Mouse (Mus musculus) heart, postnatal 14 days (tissue): ENCODE data around the gene Med13l. TPM values are rescaled to one million over a fixed set of nuclear protein-coding genes. Genes with fewer than 3 reads are reported as not detected.

Experiments used
- DNase-seq, 2 experiments: peaks; one replicate each; pipeline ENCODE4 v3.0.0; 2021 to 2022
- intact Hi-C: fragments of 180-260 bp; cut with DNase I; formaldehyde crosslinking; loops from one replicate; pipeline ENCODE4 v1.15.1; 2025
- total RNA-seq, 2 experiments: library from RNA; stranded (reverse); gene quantifications; 2 replicates each; pipeline ENCODE4 v1.2.3; 2021

Gene Med13l
- total RNA-seq, 2 experiments from 2014 or later, result 33.0 to 34.8 TPM

DNA sequence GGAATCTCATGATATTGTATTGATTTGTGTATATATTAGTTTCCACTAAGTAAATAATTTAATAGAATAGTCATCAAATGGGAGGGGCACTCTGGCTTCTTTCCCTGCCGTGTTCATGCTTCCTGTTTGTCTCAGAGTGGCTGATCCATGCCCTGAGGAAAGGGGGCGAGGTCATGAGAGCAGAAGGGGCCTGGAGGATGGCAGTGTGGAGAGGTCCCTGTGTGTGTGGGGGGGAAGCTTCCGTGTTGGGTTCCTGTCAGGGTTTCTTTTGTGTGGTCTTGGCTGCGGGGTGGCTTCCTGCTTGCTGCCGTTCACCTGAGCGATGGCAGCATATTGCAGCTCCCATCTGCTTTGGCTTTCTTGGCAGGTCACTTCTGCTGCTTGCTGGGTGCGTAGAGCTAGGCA lies 149.4 kb downstream of the Med13l start:
- intact Hi-C loops, result loop anchor here (2.0 to 5.0 kb wide), 2 partner anchors 53 to 115 kb away; no protein-coding TSS in a partner anchor
- no peak for DNase-seq

DNA sequence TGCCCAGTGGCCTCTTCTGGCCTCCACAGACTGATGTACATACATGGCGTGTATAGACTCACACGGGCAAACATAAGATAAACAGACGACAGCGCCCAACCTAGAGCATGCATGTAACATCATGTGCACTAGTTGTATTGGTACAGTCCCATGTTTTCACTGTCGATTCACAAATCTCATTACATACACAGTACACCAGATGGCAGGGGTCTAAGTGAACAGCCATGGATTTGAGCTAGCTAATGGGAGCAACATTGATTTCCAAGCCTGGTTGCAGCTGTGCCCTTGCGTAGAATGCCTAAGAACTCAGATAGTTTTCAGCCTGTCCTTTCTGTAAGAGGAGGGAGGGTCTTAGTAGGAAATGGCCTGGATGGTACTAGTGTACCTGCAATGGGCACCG lies 155.0 kb downstream of the Med13l start:
- intact Hi-C loops, result no loop called here
- no peak for DNase-seq

DNA sequence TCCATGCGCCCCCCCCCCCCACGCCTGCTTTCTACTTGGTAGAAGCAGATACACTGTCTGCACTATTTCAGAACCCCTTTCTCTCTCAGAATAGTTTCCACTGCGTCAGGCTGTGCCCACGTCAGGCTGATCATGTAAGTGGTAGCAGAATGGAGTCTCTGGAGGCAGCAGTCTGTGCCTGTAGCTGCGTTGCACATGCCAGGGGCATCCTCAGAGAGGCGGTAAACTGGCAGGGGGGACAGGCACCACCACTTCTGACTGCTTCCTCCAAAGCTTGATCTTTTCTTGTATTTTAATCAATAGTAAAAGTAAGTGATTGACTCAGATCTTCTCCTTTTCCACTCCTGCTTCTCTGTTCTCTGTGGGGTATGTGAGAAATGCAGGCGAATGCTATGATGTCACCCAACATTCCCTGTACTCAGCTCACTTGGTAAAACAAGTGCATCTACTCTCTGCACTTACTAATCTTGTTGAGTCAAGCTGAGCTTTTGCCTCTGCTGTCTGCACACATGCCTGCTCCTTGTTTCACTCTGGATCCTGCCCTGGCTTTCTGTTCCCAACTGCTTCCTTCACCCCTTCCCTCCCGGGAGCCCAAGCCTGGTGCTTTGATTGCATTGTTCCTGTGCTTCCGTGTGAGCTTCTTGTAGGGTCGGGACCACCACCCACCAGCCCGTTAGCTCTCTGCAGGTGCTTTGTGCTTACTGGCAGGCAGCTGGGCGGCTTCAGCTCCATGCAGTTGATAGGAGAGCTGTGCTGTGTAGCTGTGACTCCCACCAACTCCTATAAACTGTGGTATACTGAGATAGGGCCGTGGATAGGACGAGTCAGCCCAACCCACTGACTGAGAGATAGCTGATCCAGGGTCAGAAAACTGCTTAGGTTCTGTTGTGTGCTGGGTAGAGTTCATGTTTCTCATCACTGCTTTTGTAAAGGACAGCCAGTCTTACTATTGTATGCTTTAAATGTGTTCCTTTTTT lies 156.1 kb downstream of the Med13l start:
- DNase-seq, result no peak
- intact Hi-C loops, result no loop called here

DNA sequence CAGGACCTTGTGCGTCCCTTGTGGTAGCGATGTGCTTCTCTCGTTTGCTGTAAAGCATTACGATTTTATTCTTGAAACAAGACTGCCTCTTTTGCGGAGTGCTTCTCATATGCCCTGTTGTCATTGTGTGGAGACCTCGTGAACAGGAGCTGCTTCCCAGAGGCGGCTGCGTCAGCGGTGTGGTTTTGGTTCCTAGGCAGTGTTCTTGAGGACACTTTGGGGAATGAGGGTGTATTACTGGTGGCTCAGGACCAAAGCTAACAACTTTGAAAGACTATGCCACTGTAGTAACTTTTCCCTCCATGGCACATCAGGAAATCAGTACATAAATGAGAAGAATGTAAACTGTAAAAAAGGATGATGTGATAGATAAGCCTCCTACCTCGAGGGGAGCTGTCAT lies 157.0 kb downstream of the Med13l start:
- intact Hi-C loops, result no loop called here
- DNase-seq, result no peak

DNA sequence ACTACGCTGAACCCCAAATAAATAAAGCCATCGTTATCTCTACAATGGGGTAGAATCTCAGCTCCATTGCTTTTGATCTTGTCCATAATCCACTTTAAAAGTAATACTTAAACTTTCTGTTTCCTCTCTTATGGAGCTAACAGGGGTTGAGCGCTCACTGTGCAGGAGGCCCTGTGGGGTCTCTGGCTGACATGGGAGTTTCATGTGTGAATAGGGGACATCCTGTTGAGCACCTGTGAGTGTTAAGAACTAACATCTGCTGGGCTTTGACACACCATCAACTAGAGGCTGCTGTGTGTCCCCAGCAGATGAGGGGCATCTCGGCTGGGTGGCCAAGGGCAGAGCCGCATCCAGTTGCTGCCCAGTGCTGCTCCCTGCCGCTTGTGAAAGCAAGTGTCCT lies 157.6 kb downstream of the Med13l start:
- DNase-seq, result no peak
- intact Hi-C loops, result no loop called here

DNA sequence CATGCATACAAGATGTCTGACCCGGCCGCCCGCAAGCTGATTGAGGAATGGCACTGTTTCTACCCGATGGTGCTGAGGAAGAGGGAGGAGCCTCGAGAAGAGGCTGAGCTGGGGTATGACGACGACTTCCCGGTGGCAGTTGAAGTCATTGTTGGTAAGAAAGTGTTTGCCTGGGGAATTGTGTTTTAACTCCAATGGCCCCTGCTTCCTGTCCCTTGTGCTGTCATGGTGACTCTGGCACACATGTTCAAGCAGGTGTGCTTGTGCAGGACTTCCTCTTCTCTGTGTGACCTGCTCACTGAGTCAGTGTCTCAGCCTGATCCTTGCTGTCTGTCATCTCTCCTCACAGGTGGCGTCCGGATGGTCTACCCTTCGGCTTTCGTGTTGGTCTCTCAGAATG lies 160.9 kb downstream of the Med13l start:
- DNase-seq, result no peak
- intact Hi-C loops, result no loop called here

DNA sequence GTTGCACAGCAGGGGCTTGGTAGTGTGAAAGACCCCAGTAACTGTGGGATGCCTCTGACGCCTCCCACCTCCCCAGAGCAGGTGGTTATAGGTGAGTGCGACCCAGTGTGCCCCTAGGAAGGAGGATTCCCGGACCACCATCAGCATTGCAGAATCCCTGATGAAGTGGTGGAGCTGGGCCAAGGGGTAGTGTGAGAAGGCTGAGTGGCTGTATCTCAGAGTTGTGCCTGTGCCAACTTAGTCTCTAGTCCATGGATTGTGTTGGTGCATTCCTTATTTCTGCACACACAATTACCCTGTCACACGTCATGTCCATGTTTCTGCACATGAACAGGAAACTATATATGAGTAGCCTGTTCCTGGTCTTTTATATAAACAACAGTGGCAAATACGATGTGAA lies 161.4 kb downstream of the Med13l start:
- intact Hi-C loops, result no loop called here
- no peak for DNase-seq

DNA sequence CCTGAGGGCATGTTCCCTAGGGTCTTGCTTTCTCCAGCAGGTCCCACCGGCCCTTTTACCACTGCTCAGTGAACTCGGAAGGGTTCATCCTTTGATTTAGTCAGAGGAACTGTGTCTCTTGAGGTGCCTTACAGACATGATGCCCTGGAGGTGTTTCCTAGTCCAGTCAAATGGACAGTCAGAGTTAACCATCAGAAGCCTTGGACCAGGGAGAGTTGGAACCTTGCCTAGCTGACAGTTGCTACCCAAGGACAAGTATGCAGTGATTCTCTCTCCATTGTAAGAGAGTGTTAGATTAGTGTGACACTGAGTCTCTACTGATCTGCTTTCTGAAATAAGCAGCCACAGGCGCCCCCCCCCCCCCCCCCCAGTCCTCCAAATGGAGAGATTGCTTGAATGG lies 162.0 kb downstream of the Med13l start:
- no peak for DNase-seq
- intact Hi-C loops, result no loop called here

DNA sequence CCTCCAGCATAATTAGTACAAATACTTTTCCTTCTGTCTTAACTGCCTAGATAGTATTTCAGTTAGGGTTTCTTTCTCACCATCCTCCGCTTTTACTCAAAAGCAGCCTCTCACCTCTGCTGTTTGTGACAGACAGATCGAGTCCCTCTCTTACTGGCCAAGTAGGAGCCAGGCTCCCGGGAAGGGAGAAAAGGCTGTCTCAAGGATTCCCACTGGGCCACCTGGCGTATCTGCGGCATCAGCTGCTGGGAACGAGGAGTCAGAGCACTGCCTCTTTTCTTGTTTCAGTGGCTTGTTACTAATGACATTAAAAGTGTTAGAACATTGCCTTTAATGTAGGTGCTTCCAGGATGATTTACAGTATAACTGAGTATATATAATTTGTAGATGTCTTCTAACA lies 164.9 kb downstream of the Med13l start:
- intact Hi-C loops, result no loop called here
- no peak for DNase-seq

DNA sequence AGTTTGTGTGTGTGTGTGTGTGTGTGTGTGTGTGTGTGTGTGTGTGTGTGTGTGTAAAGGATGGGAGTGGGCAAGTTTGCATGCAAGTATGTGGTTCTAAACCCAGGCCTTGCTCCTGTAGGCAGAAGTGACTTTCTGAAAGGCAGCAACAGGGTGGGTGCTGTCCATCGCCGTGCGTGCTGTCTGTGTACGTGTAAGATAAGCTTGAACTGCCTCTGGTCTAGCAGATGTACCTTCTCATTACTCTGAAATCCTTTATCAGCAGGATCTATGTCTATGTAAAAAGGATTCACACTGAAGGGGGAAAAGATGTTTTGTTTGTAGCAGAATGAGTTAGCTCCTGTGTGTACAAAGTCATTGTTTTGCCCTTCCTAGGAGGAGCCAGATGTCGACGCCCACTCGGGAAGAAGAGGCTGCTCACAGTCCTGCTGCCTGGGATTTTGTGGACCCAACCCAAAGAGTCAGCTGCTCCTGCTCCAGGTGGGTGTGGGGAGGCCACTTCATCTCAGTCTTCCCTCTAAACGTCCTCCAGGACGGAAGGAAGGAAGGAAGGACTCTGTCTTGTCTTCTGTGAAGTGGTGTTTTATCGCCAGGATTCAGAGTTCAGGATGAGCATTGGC lies 165.5 kb downstream of the Med13l start:
- intact Hi-C loops, result no loop called here
- no peak for DNase-seq

DNA sequence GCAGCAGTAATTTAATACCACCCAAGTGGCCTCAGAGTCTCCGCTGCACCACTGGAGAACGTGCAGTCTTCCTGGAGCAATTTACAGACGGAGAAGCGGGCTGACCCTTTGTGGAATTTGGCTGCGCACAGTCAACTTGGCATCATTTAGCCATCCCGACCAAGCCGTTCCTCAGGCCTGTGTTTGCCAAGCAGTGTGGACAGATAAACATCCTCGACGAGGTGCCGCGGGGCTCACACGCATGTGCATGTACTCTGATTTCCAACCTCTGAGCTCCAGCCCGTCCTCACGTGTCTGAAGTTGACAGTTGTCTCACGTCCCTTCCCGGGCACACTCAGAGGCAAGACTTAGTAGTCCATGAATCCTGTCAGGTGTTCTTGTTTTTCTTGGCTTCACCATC lies 166.9 kb downstream of the Med13l start:
- no peak for DNase-seq
- intact Hi-C loops, result no loop called here

DNA sequence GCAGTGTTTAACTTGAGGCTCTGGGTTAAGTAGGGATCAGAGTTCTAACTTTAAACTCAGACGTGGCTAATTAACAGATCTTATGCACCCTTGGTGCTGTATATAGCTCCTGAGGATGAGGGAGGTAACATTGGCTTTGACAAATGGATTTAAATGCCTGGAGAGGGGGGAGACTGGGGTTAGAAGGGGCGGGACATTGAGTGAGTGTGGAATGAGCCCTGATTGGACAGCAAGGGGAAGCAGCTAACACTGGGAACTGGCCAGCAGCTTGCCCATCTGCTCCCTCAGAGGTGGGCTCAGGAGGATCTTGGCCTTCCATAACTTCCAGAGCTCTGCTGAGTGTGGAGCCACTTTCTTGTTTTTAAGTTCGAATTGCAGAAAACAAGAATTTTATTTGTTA lies 171.7 kb downstream of the Med13l start:
- DNase-seq, result no peak
- intact Hi-C loops, result loop anchor here (10.0 kb wide), 1 partner anchor 567 kb away; the partner anchor contains the start of gene Hrk

DNA sequence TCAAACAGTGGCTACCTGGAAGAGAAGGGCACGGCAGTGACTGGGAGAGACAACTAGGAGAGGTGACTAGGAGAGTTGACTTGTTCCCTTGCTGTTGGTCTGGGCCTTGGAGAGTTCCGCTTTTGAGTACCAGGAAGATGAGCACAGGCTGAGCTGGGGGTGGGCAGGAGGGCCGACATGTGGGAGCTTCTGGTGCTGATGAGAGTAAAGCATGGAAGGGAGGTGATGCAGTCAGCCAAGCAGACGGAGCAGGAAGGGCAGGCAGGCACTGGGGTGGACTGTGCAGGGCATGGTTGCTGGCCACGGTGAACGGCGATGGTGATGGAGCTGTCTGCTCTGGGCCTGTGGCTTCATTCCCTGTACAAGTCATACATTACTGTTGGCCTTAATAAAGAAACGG lies 172.2 kb downstream of the Med13l start:
- no peak for DNase-seq
- intact Hi-C loops, result loop anchor here (10.0 kb wide), 1 partner anchor 568 kb away; the partner anchor contains the start of gene Hrk

DNA sequence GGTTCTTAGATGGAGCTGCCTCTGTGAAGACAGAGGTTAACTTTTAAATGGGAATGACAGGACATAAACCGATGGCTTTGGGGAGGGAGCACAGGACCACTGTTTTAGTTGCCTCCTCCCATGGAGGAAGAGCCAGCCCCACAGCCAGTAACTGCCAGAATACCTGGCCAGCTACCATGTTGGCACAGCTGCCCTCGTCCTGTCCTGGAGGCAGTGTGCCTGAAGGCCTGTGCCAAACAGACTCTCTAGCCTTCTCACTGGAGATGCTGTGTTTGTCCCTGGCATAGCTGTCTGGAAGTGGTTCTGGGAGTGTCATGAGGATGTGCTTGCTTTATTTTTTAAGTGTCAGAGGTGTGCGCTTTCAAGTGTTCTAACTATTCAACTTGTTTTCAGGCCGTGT lies 173.1 kb downstream of the Med13l start:
- intact Hi-C loops, result loop anchor here (10.0 kb wide), 1 partner anchor 569 kb away; the partner anchor contains the start of gene Hrk
- peak in 1 of 2 experiments; percentile 28 for DNase-seq

DNA sequence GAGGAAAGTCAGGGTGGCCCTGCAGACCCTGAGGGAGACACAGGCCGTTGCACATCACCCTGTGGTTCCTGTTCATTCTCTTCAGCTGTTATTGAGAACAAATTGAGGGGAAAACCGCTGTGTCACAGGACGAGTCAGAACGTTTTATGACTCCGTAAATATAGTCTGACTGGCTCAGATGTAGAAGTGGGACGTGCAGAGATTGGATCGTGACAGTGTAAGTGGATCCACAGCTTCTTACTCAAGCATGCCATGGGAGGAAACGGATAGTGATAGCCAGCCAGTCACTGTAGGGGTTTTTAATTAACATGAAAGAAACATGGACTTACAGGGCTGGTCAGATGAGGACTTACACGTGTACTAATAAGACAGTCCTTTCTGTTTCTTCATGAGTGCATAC lies 174.0 kb downstream of the Med13l start:
- intact Hi-C loops, result loop anchor here (10.0 kb wide), 1 partner anchor 570 kb away; the partner anchor contains the start of gene Hrk
- DNase-seq, result no peak

DNA sequence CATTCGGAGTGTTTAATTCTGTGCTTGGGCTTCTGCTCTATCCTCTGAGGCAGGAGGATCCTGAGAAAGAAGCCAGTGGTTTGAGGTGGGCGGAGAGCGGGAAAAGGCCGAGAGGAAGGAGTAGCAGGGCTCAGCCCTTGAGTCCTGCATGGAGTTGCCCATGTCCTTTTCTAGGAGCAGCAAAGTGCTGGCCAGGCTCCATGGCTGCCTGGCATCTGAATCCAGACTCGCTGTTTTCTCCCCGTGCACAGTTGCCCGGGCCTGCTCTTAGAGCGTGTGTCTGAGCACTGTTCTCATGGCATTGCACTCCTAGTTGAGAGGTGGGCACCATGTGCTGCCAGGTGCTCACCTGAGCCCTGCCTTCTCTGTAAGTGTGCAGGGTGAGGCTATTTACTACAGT lies 175.3 kb downstream of the Med13l start:
- intact Hi-C loops, result loop anchor here (2.0 to 10.0 kb wide), 2 partner anchors 141 to 571 kb away; partner anchors contain the start of gene Hrk
- DNase-seq, result no peak

DNA sequence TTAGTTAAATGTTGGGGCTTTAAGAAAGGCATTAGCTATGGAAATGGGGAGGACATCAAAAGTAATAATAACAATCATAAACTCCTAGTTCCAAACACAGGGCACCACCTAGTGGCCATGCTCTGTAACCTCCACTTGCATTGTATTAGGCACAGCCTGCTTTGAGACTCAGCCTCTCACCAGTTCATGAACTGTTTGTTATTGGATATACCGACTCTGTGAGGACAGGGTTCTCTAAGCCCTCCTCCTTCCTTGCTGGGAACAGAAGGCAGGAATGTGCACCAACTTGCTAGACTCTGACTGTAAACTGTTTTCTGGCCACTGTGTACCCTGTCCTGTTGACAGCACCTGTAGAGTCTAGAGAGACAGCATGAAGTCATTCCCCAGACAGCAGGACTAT lies 177.1 kb downstream of the Med13l start:
- intact Hi-C loops, result loop anchor here (1.0 to 10.0 kb wide), 3 partner anchors 143 to 573 kb away; partner anchors contain the start of gene Hrk
- DNase-seq, result peak; percentile 72 to 81

DNA sequence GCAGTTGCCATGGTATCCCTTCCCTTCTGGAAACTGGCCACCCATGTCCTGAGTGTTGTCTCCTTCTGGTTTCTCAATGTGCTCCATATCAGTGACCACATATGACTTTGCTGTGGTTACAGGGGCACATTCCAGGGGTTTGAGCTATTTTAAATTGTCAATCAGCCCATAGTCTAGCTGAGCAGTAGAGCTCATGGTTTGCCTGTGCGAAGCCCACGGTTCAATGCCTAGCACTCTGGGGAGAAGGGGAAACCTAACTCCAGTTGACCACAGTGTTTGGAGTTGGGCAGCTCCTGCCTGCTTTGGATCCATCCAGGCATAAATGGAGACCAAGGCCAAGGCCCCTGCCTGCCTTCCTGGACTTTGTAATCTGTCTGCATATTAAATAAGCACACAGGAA lies 182.6 kb downstream of the Med13l start:
- intact Hi-C loops, result no loop called here
- DNase-seq, result no peak

DNA sequence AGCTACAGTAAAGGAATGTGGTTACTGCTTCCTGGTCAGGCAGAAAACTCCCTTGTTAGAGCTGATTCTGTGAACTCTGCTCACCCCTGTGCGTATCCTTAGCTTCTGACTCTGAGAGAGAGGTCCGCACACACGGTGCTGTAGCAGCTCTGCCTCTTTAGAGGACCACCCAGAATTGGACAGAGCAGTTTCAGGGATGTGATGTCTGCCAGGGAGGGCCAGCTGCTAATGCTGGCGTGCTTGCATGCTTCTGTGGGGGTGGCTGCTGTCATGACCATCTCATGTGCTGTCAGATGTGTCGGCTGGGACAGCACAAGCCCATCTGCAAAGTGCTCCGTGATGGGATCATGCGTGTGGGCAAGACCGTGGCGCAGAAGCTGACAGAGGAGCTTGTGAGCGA lies 186.5 kb downstream of the Med13l start:
- DNase-seq, result no peak
- intact Hi-C loops, result no loop called here

DNA sequence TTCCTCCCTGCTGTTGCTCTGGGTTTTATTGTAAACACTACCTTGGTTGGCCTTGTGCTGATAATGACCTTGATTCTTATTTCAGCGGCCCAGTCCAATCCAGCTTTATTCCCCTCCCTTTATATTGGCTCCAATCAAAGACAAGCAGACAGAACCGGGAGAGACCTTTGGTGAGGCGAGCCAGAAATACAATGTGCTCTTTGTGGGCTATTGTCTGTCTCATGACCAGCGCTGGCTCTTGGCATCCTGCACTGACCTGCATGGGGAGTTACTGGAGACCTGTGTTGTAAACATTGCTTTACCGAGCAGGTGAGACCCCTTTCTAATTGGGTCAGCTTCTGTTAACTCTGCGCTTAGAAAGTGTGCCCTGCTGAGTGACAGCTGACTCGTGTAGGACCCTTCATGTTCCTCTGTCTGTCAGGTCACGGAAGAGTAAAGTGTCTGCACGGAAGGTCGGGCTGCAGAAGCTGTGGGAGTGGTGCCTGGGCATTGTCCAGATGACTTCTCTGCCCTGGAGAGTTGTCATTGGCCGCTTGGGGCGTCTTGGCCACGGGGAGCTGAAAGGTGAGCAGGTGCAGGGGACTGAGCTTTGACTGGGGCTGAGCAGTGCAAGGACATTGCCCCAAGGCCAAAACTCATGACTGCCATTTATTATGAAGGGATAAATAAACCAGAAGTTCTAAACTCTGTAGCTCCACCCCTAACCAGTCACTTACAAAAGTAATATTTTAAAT lies 191.1 kb downstream of the Med13l start:
- DNase-seq, result no peak
- intact Hi-C loops, result no loop called here

DNA sequence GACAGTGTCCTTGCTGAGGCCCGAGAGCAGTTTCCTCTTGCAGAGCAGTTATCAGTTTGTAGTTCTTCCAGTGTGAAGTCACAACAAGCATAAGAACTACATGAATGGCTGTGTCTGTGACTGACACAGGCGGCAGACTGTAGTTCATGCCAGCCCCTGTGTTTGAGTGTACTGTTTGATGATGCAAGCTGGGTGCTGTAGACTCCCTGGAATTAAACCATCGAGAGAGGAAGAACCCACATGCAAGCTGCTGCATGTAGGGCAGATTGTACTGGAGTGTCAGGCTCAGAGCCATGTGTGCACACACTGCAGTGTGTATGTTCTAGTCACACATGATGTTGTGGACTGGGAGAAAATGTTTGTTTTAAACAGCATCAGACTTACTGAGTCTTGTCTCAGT lies 192.4 kb downstream of the Med13l start:
- intact Hi-C loops, result no loop called here
- DNase-seq, result no peak
